Mouse (Mus musculus) adrenal gland, postnatal 36 days (tissue): ENCODE measurements at regions not wholly inside any gene's neighbourhood (a gene's known extent, or its start where the extent isn't known, plus 50 kb on each side); places are given as distances from the start of the nearest gene placed in this dataset.

Source experiments
- DNase-seq, 2 experiments: peaks; one replicate each; pipeline ENCODE4 v3.0.0; 2021; ENCODE audit warnings: mixed read lengths in 1 of 2

GRCm38 (mm10) chr2:50527425-50527824 is 230.8 kb upstream of the Mmadhc start:
- no peak for DNase-seq

- DNase-seq, result no peak
Observed at GRCm38 (mm10) chr2:50524838-50525615, 228.4 kb upstream of the Mmadhc start.

- DNase-seq, result no peak
Observed at GRCm38 (mm10) chr2:50520169-50520568, 223.6 kb upstream of the Mmadhc start.

GRCm38 (mm10) chr2:50519129-50519504 is 222.5 kb upstream of the Mmadhc start:
- no peak for DNase-seq

GRCm38 (mm10) chr2:50518371-50519128 is 221.9 kb upstream of the Mmadhc start:
- DNase-seq, result no peak

GRCm38 (mm10) chr2:50513276-50513675 is 216.7 kb upstream of the Mmadhc start:
- DNase-seq, result no peak

GRCm38 (mm10) chr2:50498713-50499112 is 202.1 kb upstream of the Mmadhc start:
- DNase-seq, result no peak

GRCm38 (mm10) chr2:50496057-50496433 is 199.4 kb upstream of the Mmadhc start:
- no peak for DNase-seq

- no peak for DNase-seq
Observed at GRCm38 (mm10) chr2:50495141-50496056, 198.8 kb upstream of the Mmadhc start.

GRCm38 (mm10) chr2:50493597-50494335 is 197.2 kb upstream of the Mmadhc start:
- DNase-seq, result no peak

- DNase-seq, result no peak
Observed at GRCm38 (mm10) chr2:50463799-50464198, 167.2 kb upstream of the Mmadhc start.

GRCm38 (mm10) chr2:50462378-50462777 is 165.8 kb upstream of the Mmadhc start:
- no peak for DNase-seq

- DNase-seq, result no peak
Observed at GRCm38 (mm10) chr2:50456654-50457053, 160.1 kb upstream of the Mmadhc start.

- no peak for DNase-seq
Observed at GRCm38 (mm10) chr2:50448117-50448516, 151.5 kb upstream of the Mmadhc start.

GRCm38 (mm10) chr2:50445963-50446485 is 149.4 kb upstream of the Mmadhc start:
- no peak for DNase-seq

- DNase-seq, result no peak
Observed at GRCm38 (mm10) chr2:50440333-50440732, 143.7 kb upstream of the Mmadhc start.

- no peak for DNase-seq
Observed at GRCm38 (mm10) chr2:50433166-50433565, 136.6 kb upstream of the Mmadhc start.

GRCm38 (mm10) chr2:50425151-50425550 is 128.6 kb upstream of the Mmadhc start:
- no peak for DNase-seq

GRCm38 (mm10) chr2:50419648-50420047 is 123.0 kb upstream of the Mmadhc start:
- DNase-seq, result no peak

- no peak for DNase-seq
Observed at GRCm38 (mm10) chr2:50417643-50418042, 121.0 kb upstream of the Mmadhc start.

- no peak for DNase-seq
Observed at GRCm38 (mm10) chr2:50417135-50417534, 120.5 kb upstream of the Mmadhc start.

GRCm38 (mm10) chr2:50416056-50416455 is 119.5 kb upstream of the Mmadhc start:
- no peak for DNase-seq
